Mouse (Mus musculus) forebrain, embryonic 10.5 days (tissue): ENCODE measurements around the gene Chmp2a. TPM values are rescaled to one million over a fixed set of nuclear protein-coding genes. Genes with fewer than 3 reads are reported as not detected.

ENCODE experiments used
- DNase-seq: peaks from one replicate; pipeline ENCODE4 v3.0.0-alpha.2; 2017; ENCODE audit warnings: low spot score; ENCODE audit errors: extremely low spot score
- H3K27ac ChIP-seq: fragments of 300-500 bp; sonication (generic); 2 replicates; pipeline ENCODE4 v1.5.1; 2016; ENCODE audit warnings: mild to moderate bottlenecking
- H3K27me3 ChIP-seq: fragments of 300-500 bp; sonication (generic); 2 replicates; pipeline ENCODE4 v1.6.1; 2016; ENCODE audit warnings: mild to moderate bottlenecking; ENCODE audit not compliant: poor library complexity, severe bottlenecking
- H3K36me3 ChIP-seq: fragments of 300-500 bp; sonication (generic); replicated peaks from 2 replicates; pipeline ENCODE4 v1.6.1; 2016; ENCODE audit warnings: mild to moderate bottlenecking, moderate library complexity
- H3K4me1 ChIP-seq: fragments of 300-500 bp; sonication (generic); 2 replicates; pipeline ENCODE4 v1.6.1; 2016
- H3K4me3 ChIP-seq: fragments of 300-500 bp; sonication (generic); 2 replicates; pipeline ENCODE4 v1.5.1; 2016; ENCODE audit warnings: mild to moderate bottlenecking, moderate library complexity
- H3K9me3 ChIP-seq: fragments of 300-500 bp; sonication (generic); 2 replicates; pipeline ENCODE4 v1.6.1; 2016; ENCODE audit warnings: mild to moderate bottlenecking, moderate library complexity
- WGBS: fragments of 180-500 bp; shearing (Covaris S2); methylation state at CpG from one replicate; pipeline ENCODE4 v1.1.7; 2016; 5-methylcytosine and 5-hydroxymethylcytosine counted together
- polyA plus RNA-seq: library from polyadenylated mRNA; unstranded; fragments of >200 nt; fragmentation: Nextera tagmentation; extraction: Ambion mirVana; gene quantifications from 2 replicates; pipeline ENCODE4 v1.2.1, GENCODE M21; 2016

Chmp2a gene
- polyA plus RNA-seq, 1 experiment from 2014 or later = 102 TPM

DNA sequence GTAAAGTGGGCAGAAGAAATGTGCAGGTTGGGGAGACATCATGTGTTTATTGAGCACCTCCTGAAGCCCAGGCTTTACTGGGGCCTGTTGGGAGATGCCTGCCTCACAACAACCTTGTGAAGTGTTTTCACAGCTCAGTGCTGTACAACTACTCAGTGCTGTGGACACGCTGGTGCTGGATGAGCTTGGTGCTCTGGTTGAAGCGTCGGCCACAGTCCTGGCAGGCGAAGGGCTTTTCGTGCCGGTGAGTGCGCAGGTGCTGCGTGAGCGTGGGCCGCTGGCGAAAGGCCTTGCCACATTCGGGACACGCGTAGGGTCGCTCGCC is 8.5 kb upstream of the Chmp2a start:
- Histone ChIP-seq H3K9me3 (peaks cover 15% of the 10 kb centered on the region), H3K27me3 (peaks cover 53% of the 10 kb centered on the region), H3K4me1 (peaks cover 27% of the 10 kb centered on the region), H3K27ac (no peak overlapping the region), H3K4me3 (peak overlapping the region; percentile 63), H3K36me3 (0 out of 2 replicates have a peak, but pooled peaks cover 3% of the 10 kb centered on the region)
- no peak for DNase-seq
- 34% methylated on average over 16 of the region's 16 CpGs for WGBS

DNA sequence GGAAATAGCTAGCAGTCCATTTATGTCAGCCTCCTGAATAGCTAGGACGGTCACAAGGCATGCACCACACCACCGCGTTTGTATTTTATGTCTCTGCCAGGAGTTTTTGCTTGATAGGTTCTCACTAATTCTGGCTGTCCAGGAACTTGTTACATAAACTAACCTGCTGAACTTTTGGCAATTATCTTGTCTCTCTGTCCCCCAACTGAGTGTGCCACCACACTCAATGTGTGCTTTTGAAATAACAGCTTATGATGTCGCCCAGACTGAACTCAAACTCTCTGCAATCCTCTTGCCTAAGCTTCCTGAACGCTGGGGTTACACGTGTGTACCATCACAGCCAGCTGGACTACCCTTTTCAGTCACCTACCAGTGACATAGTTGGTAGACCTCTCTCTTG is 7.9 kb upstream of the Chmp2a start:
- Histone ChIP-seq H3K27me3 (peaks cover 53% of the 10 kb centered on the region), H3K27ac (no peak overlapping the region), H3K36me3 (0 out of 2 replicates have a peak, but pooled peaks cover 3% of the 10 kb centered on the region), H3K4me3 (no peak overlapping the region), H3K9me3 (peaks cover 15% of the 10 kb centered on the region), H3K4me1 (peaks cover 27% of the 10 kb centered on the region)
- no peak for DNase-seq
- WGBS = 78% methylated on average over 6 of the region's 6 CpGs

DNA sequence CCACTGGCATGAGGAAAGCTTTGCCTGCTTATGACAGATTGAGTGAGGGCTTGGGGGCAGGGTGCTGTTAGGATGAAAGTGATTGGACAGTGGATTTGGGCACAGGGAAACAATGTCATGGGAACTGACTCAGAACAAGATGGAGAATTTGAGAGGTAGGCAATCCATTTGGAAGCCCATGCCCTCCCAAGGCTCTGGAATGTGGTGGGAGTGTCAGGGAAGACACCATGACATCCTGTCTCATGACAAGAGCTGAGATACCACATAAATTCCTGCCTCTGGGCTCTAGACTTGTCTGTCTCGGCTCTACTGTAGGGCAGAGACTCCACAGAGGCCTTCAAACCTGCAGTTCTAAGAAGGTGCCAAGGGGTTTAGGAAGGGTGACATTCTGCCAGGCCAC is 6.6 kb upstream of the Chmp2a start:
- Histone ChIP-seq H3K27me3 (peaks cover 53% of the 10 kb centered on the region), H3K9me3 (peaks cover 15% of the 10 kb centered on the region), H3K4me3 (no peak overlapping the region), H3K4me1 (peaks cover 35% of the 10 kb centered on the region), H3K36me3 (peaks cover 7% of the 10 kb centered on the region), H3K27ac (no peak overlapping the region)
- 76% methylated on average over 1 of the region's 1 CpGs for WGBS
- no peak for DNase-seq

DNA sequence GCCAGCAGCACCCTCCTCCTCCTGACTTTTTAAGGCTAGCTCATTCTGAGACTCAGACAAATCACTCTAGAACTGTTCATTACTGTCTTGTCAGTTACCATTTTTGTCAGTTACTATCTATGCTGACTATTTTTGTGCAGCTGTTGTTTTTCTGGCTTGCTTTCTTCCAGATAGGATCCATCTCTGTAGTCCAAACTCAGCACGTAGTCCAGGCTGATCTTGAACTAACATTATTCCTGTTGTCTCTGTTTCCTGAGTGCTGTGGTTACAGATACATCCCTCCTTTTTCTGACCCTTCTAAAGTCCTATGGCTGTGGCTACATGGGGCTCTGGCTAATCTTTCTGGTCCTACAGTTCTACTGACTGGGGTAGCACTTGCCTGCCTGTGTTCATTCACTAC is 4.6 kb upstream of the Chmp2a start:
- DNase-seq = no peak
- Histone ChIP-seq H3K4me1 (peaks cover 49% of the 10 kb centered on the region), H3K36me3 (peaks cover 22% of the 10 kb centered on the region), H3K4me3 (peak overlapping the region; percentile 82), H3K9me3 (peaks cover 15% of the 10 kb centered on the region), H3K27ac (peak overlapping the region; percentile 99), H3K27me3 (peaks cover 36% of the 10 kb centered on the region)
- WGBS = 88% methylated on average over 1 of the region's 1 CpGs

DNA sequence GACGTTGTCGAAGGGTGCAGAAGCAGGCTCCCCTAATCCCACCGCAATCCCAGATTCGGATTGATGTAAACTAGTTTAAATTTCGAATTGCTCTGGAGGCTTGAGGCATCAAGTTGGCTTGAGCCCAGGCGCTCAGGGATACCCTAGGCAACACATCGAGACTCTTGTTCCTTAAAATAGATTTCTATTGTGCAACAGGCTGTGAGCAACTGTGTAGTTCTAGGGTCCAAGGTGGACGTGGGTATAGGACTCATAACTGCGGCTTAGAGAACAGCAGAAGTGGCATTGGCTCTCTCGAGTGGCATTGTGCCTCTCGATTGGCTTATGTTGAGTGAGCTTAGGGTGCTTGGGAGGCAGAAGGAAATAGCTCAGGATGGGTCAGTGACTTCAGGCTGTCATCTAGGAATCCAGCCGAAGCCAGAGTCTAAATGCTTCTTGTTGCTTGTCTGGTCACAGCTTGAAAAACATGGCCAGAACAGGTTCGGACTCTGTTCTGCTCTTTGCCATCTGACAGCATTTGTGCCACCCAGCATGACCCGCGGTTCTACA is 4.1 kb upstream of the Chmp2a start:
- H3K9me3 ChIP-seq = peaks cover 13% of the 10 kb centered on the region
- H3K4me1 ChIP-seq = peaks cover 49% of the 10 kb centered on the region
- peaks cover 24% of the 10 kb centered on the region for H3K36me3 ChIP-seq
- peaks cover 31% of the 10 kb centered on the region for H3K27me3 ChIP-seq
- peak overlapping the region; percentile 99 for H3K27ac ChIP-seq
- H3K4me3 ChIP-seq = peak overlapping the region; percentile 82
- WGBS = 30% methylated on average over 15 of the region's 15 CpGs
- DNase-seq = peak; percentile 25

DNA sequence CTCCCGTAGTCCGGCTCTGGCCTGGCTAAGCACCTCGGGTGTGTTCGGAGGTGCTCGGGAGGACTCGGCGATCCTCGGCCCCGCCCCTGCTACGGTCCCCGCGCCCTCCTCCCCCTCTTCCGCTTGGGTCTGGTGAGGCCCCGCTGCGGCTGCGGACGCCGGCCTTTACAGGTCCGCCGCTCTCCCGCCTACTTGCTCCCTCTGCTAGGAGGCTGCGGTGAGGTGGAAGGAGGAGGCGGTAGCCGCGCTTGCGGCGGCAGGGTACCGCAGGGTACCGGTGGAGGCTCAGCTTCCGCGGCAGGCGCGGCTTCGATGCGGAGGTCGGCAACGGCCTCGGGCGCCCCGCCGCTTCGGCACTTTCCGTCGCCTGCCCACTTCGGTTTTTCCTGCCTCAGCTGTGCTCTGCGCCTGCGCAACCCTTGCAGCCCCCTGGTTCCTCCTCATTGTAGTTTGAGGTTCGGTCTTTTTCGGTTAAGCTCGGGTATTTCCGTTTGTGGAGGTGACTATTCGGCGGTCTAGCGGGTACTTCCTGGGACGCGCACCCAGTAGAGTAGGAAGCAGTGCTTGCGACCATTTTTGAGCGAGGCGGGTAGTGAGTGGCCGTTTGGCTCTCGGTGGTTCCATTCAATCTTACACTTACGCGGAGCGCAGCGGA is 3.4 kb upstream of the Chmp2a start, which contains the start of gene Ube2m:
Gene Ube2m, minus strand, starts transcription at position 375 of the 655 bp plus-strand sequence.
- peaks cover 6% of the 10 kb centered on the region for H3K9me3 ChIP-seq
- DNase-seq = peak; percentile 98
- WGBS = under 1% methylated on average over 65 of the region's 65 CpGs
- H3K27ac ChIP-seq = peak within 1 kb of the TSS; percentile 99
- peaks cover 50% of the 10 kb centered on the region for H3K4me1 ChIP-seq
- H3K36me3 ChIP-seq = peaks cover 28% of the 10 kb centered on the region
- peaks cover 24% of the 10 kb centered on the region for H3K27me3 ChIP-seq
- peak within 1 kb of the TSS; percentile 82 for H3K4me3 ChIP-seq

DNA sequence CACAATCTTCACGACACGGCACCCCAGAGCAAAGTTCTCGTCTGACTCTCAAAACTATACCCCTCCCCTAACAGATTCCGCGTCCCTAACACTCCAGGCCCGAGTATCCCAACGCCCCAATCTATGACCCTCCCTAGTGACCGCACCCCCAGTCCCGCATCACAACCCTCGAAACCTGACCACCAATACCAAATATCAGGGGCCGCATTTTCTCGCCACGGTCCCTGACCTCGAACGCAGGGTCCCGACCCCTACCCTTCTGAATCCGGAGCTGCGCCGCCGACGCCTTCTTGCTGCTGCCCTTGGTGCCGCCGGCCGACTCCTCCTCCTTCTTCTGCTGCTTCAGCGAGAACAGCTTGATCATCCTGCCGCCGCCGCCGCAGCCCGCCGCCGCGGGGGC is 2.8 kb upstream of the Chmp2a start:
- under 1% methylated on average over 32 of the region's 33 CpGs for WGBS
- peak overlapping the region; percentile 82 for H3K4me3 ChIP-seq
- no peak for DNase-seq
- H3K36me3 ChIP-seq = peaks cover 35% of the 10 kb centered on the region
- peak overlapping the region; percentile 99 for H3K27ac ChIP-seq
- no peaks in the 10 kb centered on the region; the same call in none of the 2 replicates for H3K9me3 ChIP-seq
- H3K4me1 ChIP-seq = peaks cover 57% of the 10 kb centered on the region
- peaks cover 18% of the 10 kb centered on the region for H3K27me3 ChIP-seq

DNA sequence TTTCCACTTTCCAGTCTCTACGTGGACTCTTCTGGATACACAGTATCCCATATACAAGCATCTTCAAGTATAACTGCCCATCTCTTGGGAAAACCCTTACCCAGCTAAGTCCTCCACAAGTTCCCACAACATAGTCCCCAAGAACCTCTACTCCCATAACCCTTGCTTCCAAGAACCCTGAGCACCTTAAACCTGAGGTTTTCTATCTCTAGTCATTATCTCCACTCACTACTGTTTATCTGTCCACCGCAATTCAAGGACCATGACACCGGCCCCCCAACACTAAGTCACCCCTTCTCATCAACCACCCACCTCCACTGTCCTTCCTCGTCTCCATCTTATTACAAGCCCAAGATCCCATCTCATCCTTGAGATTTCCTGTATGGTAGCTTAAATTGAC is 2.2 kb upstream of the Chmp2a start:
- Histone ChIP-seq H3K27me3 (peaks cover 12% of the 10 kb centered on the region), H3K36me3 (peaks cover 41% of the 10 kb centered on the region), H3K9me3 (no peaks in the 10 kb centered on the region; the same call in none of the 2 replicates), H3K4me3 (peak overlapping the region; percentile 82), H3K4me1 (peaks cover 58% of the 10 kb centered on the region), H3K27ac (peak overlapping the region; percentile 99)
- WGBS = 48% methylated on average over 4 of the region's 4 CpGs
- DNase-seq = no peak

DNA sequence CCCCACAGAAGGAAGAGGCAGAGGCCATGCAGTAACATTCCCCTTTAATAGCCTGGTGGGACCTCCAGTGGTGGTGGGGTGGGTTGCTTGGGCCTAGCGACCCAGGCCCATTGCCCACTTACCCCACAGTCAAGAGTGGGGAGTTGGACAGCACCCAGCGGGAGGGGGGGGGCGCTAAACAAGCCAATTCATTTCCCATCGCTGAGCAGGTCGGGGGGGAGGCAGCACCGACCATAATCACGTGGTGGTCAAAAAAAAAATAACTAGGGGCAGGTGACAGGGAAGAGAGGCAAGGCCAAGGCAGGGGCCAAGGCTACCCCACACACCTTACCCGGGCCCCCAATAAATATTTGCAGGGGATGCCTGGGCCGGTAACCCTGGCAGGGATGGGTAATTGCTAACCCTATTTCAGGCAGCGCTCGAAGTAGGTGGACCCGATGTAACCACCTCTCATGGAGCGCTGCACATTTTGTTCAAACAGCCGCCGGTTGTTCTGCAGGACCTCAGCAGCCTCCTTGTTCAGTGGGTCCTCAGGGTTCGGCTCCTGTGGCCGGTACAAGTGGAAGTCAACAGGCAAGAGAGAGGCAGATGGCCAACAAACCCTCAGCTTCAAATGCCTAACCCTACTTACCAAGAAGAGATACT is 726 bp upstream of the Chmp2a start:
- Histone ChIP-seq H3K36me3 (peaks cover 55% of the 10 kb centered on the region), H3K27me3 (no peaks in the 10 kb centered on the region), H3K4me1 (peaks cover 58% of the 10 kb centered on the region), H3K4me3 (peak overlapping the region; percentile 82), H3K9me3 (no peaks in the 10 kb centered on the region; the same call in 1 of the 2 replicates), H3K27ac (peak overlapping the region; percentile 90)
- WGBS = 89% methylated on average over 17 of the region's 17 CpGs
- DNase-seq = no peak

DNA sequence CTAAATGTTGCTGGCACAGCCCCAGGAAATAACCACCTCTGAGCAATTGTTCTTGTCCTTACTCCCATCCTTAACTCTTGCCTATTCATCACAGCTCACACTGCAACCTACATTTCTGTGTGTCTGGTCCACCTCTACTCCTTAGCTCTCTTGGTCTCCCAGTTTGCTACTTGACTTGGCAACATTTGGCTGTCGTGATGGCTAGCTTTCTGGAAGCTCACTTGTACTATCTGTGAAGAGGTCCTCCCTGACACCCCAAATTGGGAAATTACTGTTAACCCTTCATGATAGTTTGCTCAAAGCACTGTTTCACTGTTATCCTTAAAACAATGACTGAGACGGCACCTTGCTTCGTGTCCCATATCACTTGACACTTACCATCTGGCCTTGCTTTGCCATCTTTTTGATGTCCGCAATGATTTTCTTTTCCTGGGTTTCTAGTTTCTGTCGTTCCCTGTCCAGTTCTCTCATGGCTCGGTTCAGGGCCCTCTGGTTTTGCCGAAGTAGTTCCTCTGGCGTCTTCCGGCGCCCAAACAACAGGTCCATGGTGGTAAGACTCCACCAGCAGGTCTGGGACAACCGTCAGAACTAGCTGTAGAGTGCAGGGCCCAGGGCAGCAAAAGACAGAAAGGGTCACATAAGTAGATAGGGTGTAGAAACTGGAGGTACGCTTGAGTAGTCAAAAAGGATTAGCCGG is 1.0 kb downstream of the Chmp2a start:
- Histone ChIP-seq H3K4me3 (peak overlapping the region; percentile 82), H3K27ac (peak overlapping the region; percentile 90), H3K9me3 (no peaks in the 10 kb centered on the region; the same call in 1 of the 2 replicates), H3K36me3 (peaks cover 73% of the 10 kb centered on the region), H3K27me3 (no peaks in the 10 kb centered on the region), H3K4me1 (peaks cover 48% of the 10 kb centered on the region)
- DNase-seq = peak; percentile 21
- WGBS = 54% methylated on average over 13 of the region's 13 CpGs

DNA sequence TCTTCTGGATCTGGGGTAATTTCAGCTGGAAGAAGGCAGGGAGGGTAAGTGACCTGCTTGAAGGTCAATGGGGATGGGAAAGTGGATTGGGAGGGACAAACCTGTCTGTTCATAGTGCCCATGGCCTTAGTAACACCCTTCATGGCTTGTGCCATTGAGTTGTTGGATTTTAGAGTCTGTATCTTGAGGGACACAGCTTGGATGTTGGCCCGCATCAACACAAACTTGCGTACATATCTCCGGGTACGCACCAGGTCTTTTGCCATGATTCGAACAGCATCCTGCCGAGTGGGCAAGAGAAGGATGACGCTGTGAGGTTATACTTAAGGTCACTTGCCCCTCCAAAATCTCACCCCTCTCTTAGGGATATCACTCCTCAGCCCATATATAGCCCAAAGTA is 2.1 kb downstream of the Chmp2a start:
- Histone ChIP-seq H3K27me3 (no peaks in the 10 kb centered on the region), H3K4me1 (peaks cover 46% of the 10 kb centered on the region), H3K36me3 (peaks cover 83% of the 10 kb centered on the region), H3K4me3 (peak overlapping the region; percentile 10; the same call in 1 of the 2 replicates), H3K27ac (no peak overlapping the region), H3K9me3 (no peaks in the 10 kb centered on the region)
- peak; percentile 23 for DNase-seq
- WGBS = 93% methylated on average over 7 of the region's 7 CpGs

DNA sequence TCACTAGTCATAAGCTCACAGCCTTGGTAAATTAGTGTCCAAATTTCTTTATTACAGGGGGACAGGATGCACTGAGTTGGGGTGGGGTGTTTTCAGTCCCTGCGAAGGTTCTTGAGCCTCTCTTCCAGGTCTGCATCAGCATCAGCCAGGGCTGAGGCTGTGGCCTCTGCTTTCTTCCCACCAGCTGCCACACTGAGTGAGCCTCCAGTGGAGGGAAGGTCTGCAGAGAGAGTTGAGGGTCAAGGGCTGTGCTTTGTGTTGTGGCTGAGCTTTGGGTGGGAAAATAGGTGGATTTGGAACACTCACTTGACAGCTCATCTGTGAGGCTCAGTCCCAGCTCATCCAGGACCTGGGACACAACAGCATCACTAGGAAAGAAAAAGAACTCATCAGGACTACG is 2.6 kb downstream of the Chmp2a start:
- Histone ChIP-seq H3K4me3 (peak overlapping the region; percentile 10; the same call in 1 of the 2 replicates), H3K36me3 (peaks cover 89% of the 10 kb centered on the region)
- 86% methylated on average over 2 of the region's 2 CpGs for WGBS

More for the DNA sequence above, 2.6 kb downstream of the Chmp2a start:
- H3K27ac ChIP-seq = no peak overlapping the region
- H3K9me3 ChIP-seq = no peaks in the 10 kb centered on the region
- no peak for DNase-seq
- no peaks in the 10 kb centered on the region for H3K27me3 ChIP-seq
- H3K4me1 ChIP-seq = peaks cover 48% of the 10 kb centered on the region
